Mouse (Mus musculus) macrophage (primary cell): ENCODE measurements around the gene Cyb561a3. TPM values are rescaled to one million over a fixed set of nuclear protein-coding genes. Genes with fewer than 3 reads are reported as not detected.

Experiments used
- H3K27ac ChIP-seq: fragments of 350-480 bp; formaldehyde crosslinking; 2 replicates; pipeline ENCODE4 v1.9.0; 2021
- H3K36me3 ChIP-seq: fragments of 350-480 bp; formaldehyde crosslinking; 2 replicates; pipeline ENCODE4 v1.9.0; 2021; ENCODE audit errors: inconsistent target
- H3K4me3 ChIP-seq: fragments of 350-480 bp; formaldehyde crosslinking; 2 replicates; pipeline ENCODE4 v1.9.0; 2021; ENCODE audit errors: inconsistent target
- H3K79me2 ChIP-seq: fragments of 350-480 bp; formaldehyde crosslinking; 2 replicates; pipeline ENCODE4 v1.9.0; 2021; ENCODE audit errors: inconsistent target
- WGBS: methylation state at CpG from one replicate; pipeline ENCODE4 v1.1.7; 2026; ENCODE audit warnings: inconsistent platforms; ENCODE audit not compliant: missing documents; 5-methylcytosine and 5-hydroxymethylcytosine counted together
- polyA plus RNA-seq: library from polyadenylated mRNA; stranded (reverse); fragments of 250-400 nt; gene quantifications from 3 replicates; pipeline ENCODE4 v1.2.4, GENCODE M21; 2018; ENCODE audit warnings: inconsistent platforms

Cyb561a3 gene
- polyA plus RNA-seq, 1 experiment from 2014 or later = 12.4 TPM

GRCm38 (mm10) chr19:10580102-10580501, 3.1 kb downstream of the Cyb561a3 start:
- Histone ChIP-seq H3K4me3 (no peak overlapping the region), H3K27ac (no peak overlapping the region)

GRCm38 (mm10) chr19:10580761-10581160, 3.8 kb downstream of the Cyb561a3 start:
- no peak overlapping the region for H3K4me3 ChIP-seq
- WGBS = 31% methylated on average over 3 of the region's 3 CpGs
- no peak overlapping the region for H3K27ac ChIP-seq
- H3K36me3 ChIP-seq = peaks cover 17% of the 10 kb centered on the region; the same call in 1 of the 2 replicates
- H3K79me2 ChIP-seq = peaks cover 16% of the 10 kb centered on the region; the same call in 1 of the 2 replicates

More at GRCm38 (mm10) chr19:10580102-10580501, 3.1 kb downstream of the Cyb561a3 start:
- 30% methylated on average over 3 of the region's 3 CpGs for WGBS
- H3K79me2 ChIP-seq = peaks cover 16% of the 10 kb centered on the region; the same call in 1 of the 2 replicates
- peaks cover 17% of the 10 kb centered on the region; the same call in 1 of the 2 replicates for H3K36me3 ChIP-seq

GRCm38 (mm10) chr19:10581984-10582383, 5.0 kb downstream of the Cyb561a3 start:
- Histone ChIP-seq H3K36me3 (peaks cover 23% of the 10 kb centered on the region; the same call in 1 of the 2 replicates), H3K27ac (no peak overlapping the region), H3K4me3 (no peak overlapping the region), H3K79me2 (peaks cover 16% of the 10 kb centered on the region; the same call in 1 of the 2 replicates)
- WGBS = 73% methylated on average over 6 of the region's 6 CpGs

- Histone ChIP-seq H3K27ac (no peak overlapping the region), H3K36me3 (peaks cover 34% of the 10 kb centered on the region; the same call in 1 of the 2 replicates), H3K79me2 (peaks cover 4% of the 10 kb centered on the region; the same call in 1 of the 2 replicates), H3K4me3 (no peak overlapping the region)
- 22% methylated on average over 7 of the region's 7 CpGs for WGBS
These were observed 6.7 kb downstream of the Cyb561a3 start for GRCm38 (mm10) chr19:10583550-10584146.

- H3K79me2 ChIP-seq = no peaks in the 10 kb centered on the region
- 95% methylated on average over 8 of the region's 8 CpGs for WGBS
These were observed 8.1 kb downstream of the Cyb561a3 start for GRCm38 (mm10) chr19:10585112-10585511.

GRCm38 (mm10) chr19:10587231-10587630, 10.3 kb downstream of the Cyb561a3 start:
- Histone ChIP-seq H3K36me3 (peaks cover 37% of the 10 kb centered on the region; the same call in 1 of the 2 replicates), H3K79me2 (no peaks in the 10 kb centered on the region), H3K4me3 (no peak overlapping the region), H3K27ac (no peak overlapping the region)
- WGBS = 59% methylated on average over 8 of the region's 8 CpGs

More at GRCm38 (mm10) chr19:10585112-10585511, 8.1 kb downstream of the Cyb561a3 start:
- Histone ChIP-seq H3K36me3 (peaks cover 34% of the 10 kb centered on the region; the same call in 1 of the 2 replicates), H3K27ac (no peak overlapping the region), H3K4me3 (no peak overlapping the region)

GRCm38 (mm10) chr19:10589127-10589857, 12.3 kb downstream of the Cyb561a3 start:
- Histone ChIP-seq H3K79me2 (no peaks in the 10 kb centered on the region), H3K27ac (no peak overlapping the region), H3K4me3 (no peak overlapping the region), H3K36me3 (peaks cover 32% of the 10 kb centered on the region; the same call in 1 of the 2 replicates)
- 28% methylated on average over 5 of the region's 5 CpGs for WGBS

- no peaks in the 10 kb centered on the region for H3K79me2 ChIP-seq
These were observed 13.3 kb downstream of the Cyb561a3 start for GRCm38 (mm10) chr19:10590301-10590700.

GRCm38 (mm10) chr19:10591659-10592377, 14.8 kb downstream of the Cyb561a3 start:
- WGBS = 97% methylated on average over 6 of the region's 6 CpGs
- Histone ChIP-seq H3K79me2 (no peaks in the 10 kb centered on the region), H3K36me3 (peaks cover 35% of the 10 kb centered on the region; the same call in 1 of the 2 replicates), H3K27ac (no peak overlapping the region), H3K4me3 (no peak overlapping the region)

More at GRCm38 (mm10) chr19:10590301-10590700, 13.3 kb downstream of the Cyb561a3 start:
- H3K4me3 ChIP-seq = no peak overlapping the region
- H3K27ac ChIP-seq = no peak overlapping the region
- 62% methylated on average over 3 of the region's 3 CpGs for WGBS
- peaks cover 41% of the 10 kb centered on the region; the same call in 1 of the 2 replicates for H3K36me3 ChIP-seq

- Histone ChIP-seq H3K79me2 (no peaks in the 10 kb centered on the region), H3K27ac (no peak overlapping the region), H3K4me3 (no peak overlapping the region), H3K36me3 (peaks cover 12% of the 10 kb centered on the region; the same call in 1 of the 2 replicates)
- WGBS = 38% methylated on average over 3 of the region's 3 CpGs
These were observed 21.2 kb downstream of the Cyb561a3 start for GRCm38 (mm10) chr19:10598188-10598587.

GRCm38 (mm10) chr19:10599648-10600047, 22.7 kb downstream of the Cyb561a3 start:
- Histone ChIP-seq H3K27ac (no peak overlapping the region), H3K4me3 (no peak overlapping the region), H3K36me3 (peaks cover 6% of the 10 kb centered on the region; the same call in 1 of the 2 replicates), H3K79me2 (no peaks in the 10 kb centered on the region)
- 91% methylated on average over 2 of the region's 2 CpGs for WGBS

- 30% methylated on average over 6 of the region's 6 CpGs for WGBS
- peak overlapping the region; percentile 74 for H3K27ac ChIP-seq
- H3K4me3 ChIP-seq = no peak overlapping the region
- no peaks in the 10 kb centered on the region for H3K36me3 ChIP-seq
- peaks cover 19% of the 10 kb centered on the region for H3K79me2 ChIP-seq
These were observed 25.3 kb downstream of the Cyb561a3 start for GRCm38 (mm10) chr19:10602247-10602769.

GRCm38 (mm10) chr19:10602787-10603186, 25.8 kb downstream of the Cyb561a3 start:
- H3K27ac ChIP-seq = peak overlapping the region; percentile 74
- no peak overlapping the region for H3K4me3 ChIP-seq
- WGBS = 3% methylated on average over 9 of the region's 9 CpGs
- H3K79me2 ChIP-seq = peaks cover 24% of the 10 kb centered on the region
- H3K36me3 ChIP-seq = 0 out of 2 replicates have a peak, but pooled peaks cover under 1% of the 10 kb centered on the region
